Mouse (Mus musculus) G1E (cell line): ENCODE measurements around the gene 4930432K21Rik.

Experiments used
- CTCF ChIP-seq: IDR thresholded peaks from 2 replicates; pipeline ENCODE4 v1.5.1; 2012; ENCODE audit warnings: low read depth, low read length, inconsistent platforms, mixed read lengths
- GATA1 ChIP-seq: IDR thresholded peaks from 2 replicates; pipeline ENCODE4 v1.6.1; 2012; ENCODE audit warnings: borderline replicate concordance, low read length, inconsistent platforms, mixed read lengths
- POLR2AphosphoS5 ChIP-seq: IDR thresholded peaks from 2 replicates; pipeline ENCODE4 v1.6.1; 2012; ENCODE audit warnings: low read depth, low read length, inconsistent platforms; ENCODE audit not compliant: insufficient replicate concordance
- TAL1 ChIP-seq: conservative IDR thresholded peaks from 2 replicates; pipeline ENCODE4 v1.6.1; 2012; ENCODE audit warnings: low read depth, low read length, inconsistent platforms, mixed read lengths

GRCm38 (mm10) chr8:84115646-84116045, 32.2 kb upstream of the 4930432K21Rik start:
- TF ChIP-seq CTCF, result no peak
- TF ChIP-seq TAL1, result no peak
- TF ChIP-seq GATA1, result no peak
- TF ChIP-seq POLR2AphosphoS5, result no peak
